Mouse (Mus musculus): ENCODE results near the gene Mpp2. TPM values are rescaled to one million over a fixed set of nuclear protein-coding genes. Genes with fewer than 3 reads are reported as not detected.

Mpp2 gene
- polyA plus RNA-seq, 2 experiments: 7.4 to 11.9 TPM

DNA sequence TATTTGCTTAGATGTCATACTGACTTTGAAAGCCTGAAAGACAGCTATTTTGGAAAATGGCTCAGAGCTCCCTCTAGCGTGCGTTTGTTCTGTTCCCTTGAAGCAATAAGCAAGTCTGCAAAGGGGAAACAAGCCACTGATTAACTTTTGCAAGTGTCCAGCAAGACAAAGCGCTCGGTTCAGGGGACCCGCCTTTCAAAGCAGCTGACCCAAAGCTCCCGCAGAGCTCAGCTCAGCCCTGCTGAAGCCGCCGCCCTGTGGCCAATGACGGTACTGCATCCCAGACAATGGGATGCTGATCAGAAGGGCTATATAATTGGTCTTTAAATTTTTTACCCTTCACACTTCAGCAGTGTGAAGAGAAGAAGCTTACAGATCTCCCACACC lies 48.2 kb downstream of the Mpp2 start:
- no peak overlapping the region for H3K9ac ChIP-seq (replicated peaks)
- no peaks in the 10 kb centered on the region for H3K4me1 ChIP-seq (replicated peaks; ENCODE audit: control insufficient read depth in 2 of 2, insufficient read depth in 2 of 2, low read length in 1 of 2)
- no peak overlapping the region for H3K4me2 ChIP-seq (ENCODE audit: low read depth)
- under 1% methylated on average over 9 of the region's 9 CpGs for WGBS (ENCODE audit: insufficient replicate concordance)
- H3K9me3 ChIP-seq (ENCODE audit: control insufficient read depth, low read length): no peaks in the 10 kb centered on the region
- TF ChIP-seq CTCF (IDR thresholded peaks at IDR 0.05; ENCODE audit: low read depth) (peak; percentile 96), EP300 (IDR thresholded peaks at IDR 0.05; ENCODE audit: low read depth) (no peak)
- no peaks in the 10 kb centered on the region; the same call in 1 of the 2 replicates for H3K27me3 ChIP-seq (ENCODE audit: control insufficient read depth, insufficient read depth, low read length)
- DNase-seq (ENCODE audit: low read depth in 3 of 3, low spot score in 3 of 3) (peak; percentile 55 to 60 (median 55)), ATAC-seq (ENCODE audit: insufficient read depth) (peak; percentile 43; the same call in 1 of the 2 replicates)
- H3K4me3 ChIP-seq (ENCODE audit: insufficient read depth in 1 of 2, low read depth in 2 of 2, low read length in 2 of 2): no peak overlapping the region
- no peak overlapping the region for H3K27ac ChIP-seq
- H3K36me3 ChIP-seq (replicated peaks; ENCODE audit: control insufficient read depth, insufficient read depth, low read depth): no peaks in the 10 kb centered on the region

DNA sequence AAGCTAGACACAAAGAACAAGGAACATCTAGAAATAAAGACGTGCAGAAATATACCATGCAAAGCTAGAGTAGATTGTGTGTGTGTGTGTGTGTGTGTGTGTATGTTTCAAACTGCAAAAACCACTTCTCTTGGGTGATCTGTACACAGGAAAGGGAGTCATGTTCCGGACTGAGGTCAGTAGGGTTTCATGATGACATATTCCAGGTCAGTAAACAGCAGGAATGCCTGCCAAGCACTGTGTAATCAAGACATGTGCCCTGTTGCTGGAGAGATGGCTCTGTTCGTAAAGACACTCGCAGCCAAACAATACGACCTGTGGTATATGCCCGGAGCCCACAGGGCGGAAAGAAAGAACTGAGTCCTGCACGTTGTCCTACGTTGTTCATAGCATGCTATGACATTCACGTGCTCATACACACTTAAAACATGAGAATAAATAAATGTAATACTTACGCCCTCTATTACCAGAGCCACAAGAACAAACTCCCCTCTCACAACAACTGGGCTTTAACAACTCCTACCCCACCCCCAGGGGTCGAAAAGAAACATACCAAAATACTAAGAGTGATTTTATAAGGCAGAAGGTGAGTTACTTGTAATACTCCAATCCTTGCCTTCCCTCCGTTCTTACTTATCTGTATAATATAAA lies 48.7 kb downstream of the Mpp2 start:
- H3K9me3 ChIP-seq (ENCODE audit: control insufficient read depth, low read length): no peaks in the 10 kb centered on the region
- H3K36me3 ChIP-seq (replicated peaks; ENCODE audit: control insufficient read depth, insufficient read depth, low read depth): no peaks in the 10 kb centered on the region
- H3K27me3 ChIP-seq (ENCODE audit: control insufficient read depth, insufficient read depth, low read length): no peaks in the 10 kb centered on the region; the same call in 1 of the 2 replicates
- no peak overlapping the region for H3K27ac ChIP-seq
- ATAC-seq (ENCODE audit: insufficient read depth) (no peak), DNase-seq (ENCODE audit: low read depth in 3 of 3, low spot score in 3 of 3) (no peak)
- no peak overlapping the region for H3K4me2 ChIP-seq (ENCODE audit: low read depth)
- no peak overlapping the region for H3K4me3 ChIP-seq (ENCODE audit: insufficient read depth in 1 of 2, low read depth in 2 of 2, low read length in 2 of 2)
- WGBS (ENCODE audit: insufficient replicate concordance): 60% methylated on average over 13 of the region's 13 CpGs
- no peaks in the 10 kb centered on the region for H3K4me1 ChIP-seq (replicated peaks; ENCODE audit: control insufficient read depth in 2 of 2, insufficient read depth in 2 of 2, low read length in 1 of 2)
- TF ChIP-seq EP300 (IDR thresholded peaks at IDR 0.05; ENCODE audit: low read depth) (no peak), CTCF (IDR thresholded peaks at IDR 0.05; ENCODE audit: low read depth) (no peak)
- H3K9ac ChIP-seq (replicated peaks): no peak overlapping the region

DNA sequence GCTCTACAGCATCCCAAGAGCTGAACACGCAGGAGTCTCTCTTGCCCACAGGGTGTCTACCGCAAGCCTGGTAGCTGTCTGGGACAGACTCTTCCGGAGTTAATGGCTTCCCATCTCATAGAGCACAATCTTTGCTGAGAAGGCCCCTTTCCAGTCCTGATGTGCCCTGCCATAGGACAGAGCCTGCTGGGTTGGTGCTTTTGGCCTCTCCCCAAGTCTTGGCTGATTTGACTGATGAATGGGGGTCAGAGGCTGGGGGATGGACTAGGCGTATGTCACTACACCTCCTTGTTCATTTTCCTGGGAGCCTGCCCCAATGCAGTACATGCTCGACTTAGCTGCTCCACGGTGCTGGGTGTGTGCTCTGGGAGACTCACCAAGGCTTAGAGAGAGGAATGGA lies 50.5 kb downstream of the Mpp2 start:
- Histone ChIP-seq H3K4me2 (ENCODE audit: low read depth) (no peak overlapping the region), H3K9ac (replicated peaks) (no peak overlapping the region), H3K27ac (no peak overlapping the region), H3K36me3 (replicated peaks; ENCODE audit: control insufficient read depth, insufficient read depth, low read depth) (no peaks in the 10 kb centered on the region), H3K27me3 (ENCODE audit: control insufficient read depth, insufficient read depth, low read length) (no peaks in the 10 kb centered on the region; the same call in 1 of the 2 replicates), H3K4me1 (replicated peaks; ENCODE audit: control insufficient read depth in 2 of 2, insufficient read depth in 2 of 2, low read length in 1 of 2) (no peaks in the 10 kb centered on the region), H3K4me3 (ENCODE audit: insufficient read depth in 1 of 2, low read depth in 2 of 2, low read length in 2 of 2) (no peak overlapping the region), H3K9me3 (ENCODE audit: control insufficient read depth, low read length) (no peaks in the 10 kb centered on the region)
- TF ChIP-seq CTCF (IDR thresholded peaks at IDR 0.05; ENCODE audit: low read depth) (no peak), EP300 (IDR thresholded peaks at IDR 0.05; ENCODE audit: low read depth) (no peak)
- no peak for DNase-seq (ENCODE audit: low read depth in 3 of 3, low spot score in 3 of 3)
- WGBS (ENCODE audit: insufficient replicate concordance): 67% methylated on average over 6 of the region's 6 CpGs
- no peak for ATAC-seq (ENCODE audit: insufficient read depth)

DNA sequence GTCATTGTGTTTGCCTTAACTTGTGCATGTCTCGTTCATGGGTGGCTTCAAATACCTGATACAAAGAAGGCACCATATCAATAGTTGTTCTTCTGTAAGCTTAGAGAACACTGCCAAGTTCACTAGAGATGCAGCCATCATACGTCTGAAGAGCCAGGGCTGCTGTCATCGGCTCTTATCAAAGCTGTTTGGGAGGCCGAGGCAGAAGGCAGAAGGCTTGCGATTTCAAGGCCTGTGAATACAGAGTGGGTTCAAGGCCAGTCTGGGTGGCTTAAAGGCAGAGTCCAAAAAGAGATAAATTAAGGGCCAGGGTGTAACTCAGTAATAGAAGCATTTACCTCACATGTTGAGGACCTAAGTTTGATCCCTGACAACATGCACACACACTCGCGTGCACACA lies 52.0 kb downstream of the Mpp2 start:
- 52% methylated on average over 7 of the region's 7 CpGs for WGBS (ENCODE audit: insufficient replicate concordance)
- no peaks in the 10 kb centered on the region for H3K4me1 ChIP-seq (replicated peaks; ENCODE audit: control insufficient read depth in 2 of 2, insufficient read depth in 2 of 2, low read length in 1 of 2)
- ATAC-seq (ENCODE audit: insufficient read depth): no peak
- no peak overlapping the region for H3K9ac ChIP-seq (replicated peaks)
- H3K4me3 ChIP-seq (ENCODE audit: insufficient read depth in 1 of 2, low read depth in 2 of 2, low read length in 2 of 2): no peak overlapping the region
- no peak overlapping the region for H3K27ac ChIP-seq
- H3K36me3 ChIP-seq (replicated peaks; ENCODE audit: control insufficient read depth, insufficient read depth, low read depth): no peaks in the 10 kb centered on the region
- TF ChIP-seq EP300 (IDR thresholded peaks at IDR 0.05; ENCODE audit: low read depth): no peak
- no peak for TF ChIP-seq CTCF (IDR thresholded peaks at IDR 0.05; ENCODE audit: low read depth)
- H3K9me3 ChIP-seq (ENCODE audit: control insufficient read depth, low read length): no peaks in the 10 kb centered on the region
- H3K4me2 ChIP-seq (ENCODE audit: low read depth): no peak overlapping the region
- DNase-seq (ENCODE audit: low read depth in 3 of 3, low spot score in 3 of 3): no peak
- no peaks in the 10 kb centered on the region; the same call in 1 of the 2 replicates for H3K27me3 ChIP-seq (ENCODE audit: control insufficient read depth, insufficient read depth, low read length)

DNA sequence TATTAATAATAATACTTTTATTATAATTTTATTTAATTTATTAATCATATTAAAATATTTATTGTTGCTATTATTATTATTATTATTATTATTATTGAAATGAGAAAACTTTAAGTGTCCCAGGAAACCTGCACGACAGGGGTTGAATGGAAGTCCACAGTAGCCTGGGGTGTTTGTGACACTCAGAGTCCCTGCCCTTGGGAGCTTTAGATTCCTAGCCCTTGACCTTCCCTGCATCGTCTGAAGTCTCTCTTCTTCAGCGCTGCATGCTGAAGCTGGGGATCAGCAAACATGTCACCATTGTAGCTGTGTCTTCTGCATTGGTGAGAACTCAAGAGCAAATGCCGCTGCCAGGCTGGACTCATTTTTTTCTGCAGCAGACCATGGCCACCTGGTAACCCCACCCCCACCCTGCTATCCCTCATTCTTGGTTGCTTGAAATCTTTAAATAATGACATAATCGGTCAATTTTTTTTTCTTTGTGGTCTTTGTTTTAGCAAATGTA lies 52.8 kb downstream of the Mpp2 start:
- Histone ChIP-seq H3K27me3 (ENCODE audit: control insufficient read depth, insufficient read depth, low read length) (no peaks in the 10 kb centered on the region; the same call in 1 of the 2 replicates), H3K9me3 (ENCODE audit: control insufficient read depth, low read length) (no peaks in the 10 kb centered on the region), H3K4me2 (ENCODE audit: low read depth) (no peak overlapping the region), H3K4me1 (replicated peaks; ENCODE audit: control insufficient read depth in 2 of 2, insufficient read depth in 2 of 2, low read length in 1 of 2) (no peaks in the 10 kb centered on the region), H3K27ac (no peak overlapping the region), H3K36me3 (replicated peaks; ENCODE audit: control insufficient read depth, insufficient read depth, low read depth) (no peaks in the 10 kb centered on the region), H3K4me3 (ENCODE audit: insufficient read depth in 1 of 2, low read depth in 2 of 2, low read length in 2 of 2) (no peak overlapping the region), H3K9ac (replicated peaks) (no peak overlapping the region)
- 64% methylated on average over 5 of the region's 5 CpGs for WGBS (ENCODE audit: insufficient replicate concordance)
- DNase-seq (ENCODE audit: low read depth in 3 of 3, low spot score in 3 of 3) (no peak), ATAC-seq (ENCODE audit: insufficient read depth) (no peak)
- TF ChIP-seq CTCF (IDR thresholded peaks at IDR 0.05; ENCODE audit: low read depth): no peak
- TF ChIP-seq EP300 (IDR thresholded peaks at IDR 0.05; ENCODE audit: low read depth): no peak
